Mouse (Mus musculus) C2C12 (cell line): ENCODE data around the gene 1700003E16Rik. TPM values are rescaled to one million over a fixed set of nuclear protein-coding genes. Genes with fewer than 3 reads are reported as not detected.

Source experiments
- H3K27me3 ChIP-seq: one replicate; pipeline ENCODE4 v1.6.1; 2011; ENCODE audit not compliant: control insufficient read depth, insufficient read depth, insufficient read length
- H3K36me3 ChIP-seq: one replicate; pipeline ENCODE4 v1.6.1; 2011; ENCODE audit not compliant: control insufficient read depth, insufficient read depth
- H3K4me3 ChIP-seq: one replicate; pipeline ENCODE4 v1.5.1; 2011; ENCODE audit warnings: mild to moderate bottlenecking, control low read depth; ENCODE audit not compliant: poor library complexity, insufficient read depth, severe bottlenecking
- H3K79me2 ChIP-seq: one replicate; pipeline ENCODE4 v1.6.1; 2011; ENCODE audit not compliant: control insufficient read depth, insufficient read depth
- H3K79me3 ChIP-seq: one replicate; pipeline ENCODE4 v1.6.1; 2011; ENCODE audit warnings: low read depth, control low read depth
- H3ac ChIP-seq: one replicate; pipeline ENCODE3; 2011; ENCODE audit warnings: low read depth; ENCODE audit not compliant: control insufficient read depth, insufficient read length
- CEBPB ChIP-seq: IDR thresholded peaks from one replicate; pipeline ENCODE4 v1.6.1; 2011; ENCODE audit warnings: low read depth, mild to moderate bottlenecking, control low read depth, moderate library complexity
- CTCF ChIP-seq: IDR thresholded peaks from one replicate; pipeline ENCODE4 v1.5.1; 2011; ENCODE audit not compliant: control insufficient read depth, insufficient read depth, insufficient read length
- FOSL1 ChIP-seq: IDR thresholded peaks from one replicate; pipeline ENCODE4 v1.8.0; 2011; ENCODE audit warnings: mild to moderate bottlenecking, low read length; ENCODE audit not compliant: poor library complexity, insufficient read depth, severe bottlenecking
- MAX ChIP-seq: IDR thresholded peaks from one replicate; pipeline ENCODE4 v1.6.1; 2011; ENCODE audit warnings: mild to moderate bottlenecking, control low read depth
- MYOD1 ChIP-seq: IDR thresholded peaks from one replicate; pipeline ENCODE4 v1.6.1; 2011; ENCODE audit warnings: low read depth; ENCODE audit not compliant: control insufficient read depth, insufficient read length
- MYOG ChIP-seq: IDR thresholded peaks from one replicate; pipeline ENCODE4 v1.6.1; 2011; ENCODE audit not compliant: control insufficient read depth, insufficient read length; ENCODE audit errors: extremely low read depth
- USF1 ChIP-seq: IDR thresholded peaks from one replicate; pipeline ENCODE4 v1.6.1; 2011; ENCODE audit warnings: low read depth, mild to moderate bottlenecking, control low read depth, moderate library complexity
- polyA plus RNA-seq: library from polyadenylated mRNA; unstranded; fragments of >200 nt; fragmentation: generic; extraction: Trizol; gene quantifications from one replicate; pipeline ENCODE4 v1.2.1, GENCODE M21; 2012; ENCODE audit warnings: missing spikeins

The 1700003E16Rik gene
- polyA plus RNA-seq, 1 experiment, result 1.1 TPM

DNA sequence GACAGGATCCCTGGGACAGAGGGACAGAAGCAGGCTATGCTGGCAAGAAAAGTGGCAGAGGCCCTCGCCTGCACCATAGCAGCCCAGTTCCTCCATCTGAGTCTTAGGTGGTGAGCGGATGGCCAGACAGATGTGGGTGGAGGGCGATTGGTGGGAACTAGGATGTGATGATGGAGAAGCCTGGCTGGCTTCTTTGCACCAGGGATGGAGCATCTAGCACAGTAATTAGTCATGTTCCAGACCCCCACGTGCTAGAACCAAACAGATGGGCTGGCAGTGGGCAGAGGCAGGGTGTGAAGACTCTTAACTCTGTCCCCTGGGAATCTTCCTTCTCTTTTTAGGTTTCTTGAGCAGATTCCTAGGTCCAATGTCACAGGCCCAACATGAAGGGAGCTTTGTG is 47.1 kb downstream of the 1700003E16Rik start:
- TF ChIP-seq CTCF (no peak), FOSL1 (no peak), MYOD1 (no peak), MAX (no peak), CEBPB (no peak), MYOG (no peak), USF1 (no peak)
- Histone ChIP-seq H3K79me2 (no peaks in the 10 kb centered on the region), H3K27me3 (peaks cover 12% of the 10 kb centered on the region), H3K4me3 (no peak overlapping the region), H3K36me3 (no peaks in the 10 kb centered on the region), H3K79me3 (no peaks in the 10 kb centered on the region), H3ac (no peak overlapping the region)

DNA sequence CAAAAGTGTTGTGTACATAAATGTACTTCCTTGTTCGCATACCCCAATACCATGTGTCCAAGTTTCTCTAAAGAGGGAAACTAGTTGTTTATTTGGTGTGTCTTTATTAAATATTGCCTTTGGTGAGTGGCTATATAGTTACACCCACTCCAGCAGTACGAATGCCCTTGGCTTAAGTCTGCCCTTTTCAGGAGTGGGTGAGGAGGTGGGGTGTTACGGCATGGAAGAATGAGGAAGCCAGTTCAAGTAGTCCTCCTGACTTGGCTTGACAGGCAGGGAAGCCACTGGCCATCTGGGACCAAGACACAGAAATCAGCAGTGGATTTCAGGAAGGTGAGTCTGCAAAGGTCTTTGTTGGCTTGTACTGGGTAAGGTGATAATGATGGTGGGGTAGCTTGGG is 49.6 kb downstream of the 1700003E16Rik start:
- no peak overlapping the region for H3K4me3 ChIP-seq
- H3K79me3 ChIP-seq, result no peaks in the 10 kb centered on the region
- H3K27me3 ChIP-seq, result peaks cover 31% of the 10 kb centered on the region
- TF ChIP-seq MYOG (no peak), MYOD1 (no peak), CEBPB (no peak), USF1 (no peak), MAX (no peak), FOSL1 (no peak), CTCF (no peak)
- no peaks in the 10 kb centered on the region for H3K79me2 ChIP-seq
- no peak overlapping the region for H3ac ChIP-seq
- H3K36me3 ChIP-seq, result no peaks in the 10 kb centered on the region

DNA sequence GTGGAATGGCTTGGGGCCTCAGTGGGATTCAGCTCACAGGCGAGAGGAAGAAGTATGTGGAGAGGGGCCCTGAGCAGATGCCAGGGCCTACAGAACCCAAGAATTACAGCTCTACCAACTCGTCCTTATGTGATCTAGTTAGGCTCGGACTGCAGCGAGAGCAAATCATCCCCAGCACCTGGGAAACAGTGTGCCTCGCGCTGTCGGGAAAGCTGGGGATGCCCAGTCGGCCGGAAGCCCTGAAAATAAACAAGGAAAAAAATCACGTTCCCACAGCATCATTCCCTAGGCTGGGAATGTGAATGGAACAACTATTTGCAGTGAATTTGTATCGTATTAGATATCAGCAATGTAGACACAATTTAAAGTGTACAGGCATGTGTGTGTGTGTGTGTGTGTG is 50.1 kb downstream of the 1700003E16Rik start:
- Histone ChIP-seq H3K36me3 (no peaks in the 10 kb centered on the region), H3K27me3 (peaks cover 31% of the 10 kb centered on the region), H3ac (no peak overlapping the region), H3K4me3 (no peak overlapping the region), H3K79me2 (no peaks in the 10 kb centered on the region), H3K79me3 (no peaks in the 10 kb centered on the region)
- no peak for TF ChIP-seq CTCF
- no peak for TF ChIP-seq MYOD1
- TF ChIP-seq FOSL1, result no peak
- TF ChIP-seq MAX, result no peak
- no peak for TF ChIP-seq USF1
- TF ChIP-seq CEBPB, result no peak
- no peak for TF ChIP-seq MYOG

DNA sequence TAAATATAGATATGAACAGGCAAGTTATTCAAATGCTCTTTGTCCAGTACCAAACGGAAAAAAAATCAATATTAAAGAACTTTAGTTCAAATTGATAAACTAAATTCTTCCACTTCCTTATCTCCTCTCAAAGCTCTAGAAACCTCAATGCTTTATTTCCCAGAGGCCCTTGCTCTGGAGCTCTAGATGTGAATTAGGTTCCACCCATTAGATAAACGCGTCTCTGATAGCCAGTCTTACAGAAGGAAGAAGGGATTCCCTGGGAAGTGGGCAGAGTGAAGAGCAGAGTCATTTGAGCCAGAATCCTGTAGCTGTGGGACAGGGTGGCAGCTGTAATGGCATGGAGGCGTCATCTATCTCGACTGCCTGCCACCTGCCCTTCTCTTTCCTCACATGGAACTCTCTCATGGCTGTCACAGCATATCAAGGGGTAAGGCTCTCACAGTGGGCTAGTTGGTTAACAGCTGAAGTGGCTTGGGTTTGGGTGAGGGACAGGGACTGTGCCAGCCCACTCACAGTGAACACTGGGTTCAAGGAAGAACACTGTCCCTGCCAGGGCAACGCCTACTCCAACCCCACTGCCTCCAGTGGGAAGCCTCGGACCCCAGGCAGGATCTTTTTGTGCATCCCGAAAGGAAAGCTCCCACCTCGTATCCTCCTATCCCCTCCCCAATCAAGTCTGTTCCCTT is 51.3 kb downstream of the 1700003E16Rik start:
- no peaks in the 10 kb centered on the region for H3K79me3 ChIP-seq
- peaks cover 31% of the 10 kb centered on the region for H3K27me3 ChIP-seq
- TF ChIP-seq FOSL1 (no peak), CEBPB (no peak)
- no peaks in the 10 kb centered on the region for H3K79me2 ChIP-seq
- no peak overlapping the region for H3ac ChIP-seq
- no peak overlapping the region for H3K4me3 ChIP-seq
- H3K36me3 ChIP-seq, result no peaks in the 10 kb centered on the region

DNA sequence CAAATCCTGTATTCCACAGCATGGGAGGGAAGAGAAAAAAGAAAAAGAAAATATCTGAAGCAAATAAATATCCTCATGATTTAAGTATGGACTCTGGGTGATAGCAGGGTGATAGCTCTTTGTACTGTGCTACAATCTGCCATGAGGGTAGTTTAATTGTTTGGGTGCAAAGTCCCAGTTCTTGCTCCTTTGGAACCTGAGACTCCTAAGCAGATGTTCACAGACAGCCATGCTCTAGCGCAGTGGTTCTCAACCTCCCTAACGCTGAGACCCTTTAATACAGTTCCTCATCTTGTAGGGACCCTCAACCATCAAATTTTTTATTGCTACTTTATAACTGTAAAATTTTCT is 51.8 kb downstream of the 1700003E16Rik start:
- no peak overlapping the region for H3ac ChIP-seq

DNA sequence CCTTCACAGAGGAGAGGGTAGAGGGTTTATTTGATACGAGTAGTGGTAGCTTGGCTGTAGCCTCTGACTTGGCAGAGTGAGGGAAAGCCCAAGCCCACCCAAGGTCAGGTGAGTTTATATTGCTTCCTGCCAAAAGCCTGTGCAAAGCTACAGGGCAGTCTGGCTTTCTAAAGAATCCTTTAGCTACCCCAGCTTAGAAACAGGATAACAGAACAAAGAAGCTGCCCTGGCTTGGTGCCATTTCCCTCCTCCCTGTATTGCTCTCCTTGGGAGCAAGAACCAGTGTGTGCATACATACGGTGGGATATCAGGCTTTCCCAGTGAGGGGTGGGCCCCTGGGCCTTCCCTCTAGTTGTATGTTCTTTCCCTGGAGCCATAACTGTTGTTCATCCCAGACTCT is 54.3 kb downstream of the 1700003E16Rik start:
- H3ac ChIP-seq, result no peak overlapping the region
- H3K79me3 ChIP-seq, result no peaks in the 10 kb centered on the region
- no peaks in the 10 kb centered on the region for H3K36me3 ChIP-seq
- no peak for TF ChIP-seq MYOD1
- TF ChIP-seq MAX, result no peak
- no peak for TF ChIP-seq USF1
- TF ChIP-seq CEBPB, result no peak
- no peak overlapping the region for H3K4me3 ChIP-seq
- no peaks in the 10 kb centered on the region for H3K79me2 ChIP-seq
- peaks cover 31% of the 10 kb centered on the region for H3K27me3 ChIP-seq

More for the DNA sequence above, 51.8 kb downstream of the 1700003E16Rik start:
- Histone ChIP-seq H3K27me3 (peaks cover 31% of the 10 kb centered on the region), H3K79me2 (no peaks in the 10 kb centered on the region), H3K4me3 (no peak overlapping the region), H3K79me3 (no peaks in the 10 kb centered on the region), H3K36me3 (no peaks in the 10 kb centered on the region)
- TF ChIP-seq MYOD1 (no peak), MAX (no peak), USF1 (no peak), CTCF (no peak)
